Mouse (Mus musculus): ENCODE results near the gene Zfp169.
"Not testable (repeated sequence)": the region's sequence is repeated elsewhere in the genome, so short reads cannot be mapped to it uniquely, and the experiment has no call there.

The Zfp169 gene

GRCm38 (mm10) chr13:48513003-48513929 lies at the start of gene Zfp169, which contains the start of gene A830005F24Rik:
Gene Zfp169, minus strand, starts transcription at chr13:48513451.
Gene A830005F24Rik, plus strand, starts transcription at chr13:48513570.
- DNase-seq = peak; percentile 92

- DNase-seq = no peak
Measured at GRCm38 (mm10) chr13:48562336-48562735, 49.1 kb upstream of the Zfp169 start.

GRCm38 (mm10) chr13:48561481-48561880 lies 48.2 kb upstream of the Zfp169 start:
- DNase-seq = no peak

GRCm38 (mm10) chr13:48555976-48556375 lies 42.7 kb upstream of the Zfp169 start:
- DNase-seq = no peak

GRCm38 (mm10) chr13:48554552-48554951 lies 41.3 kb upstream of the Zfp169 start:
- no peak for DNase-seq

- DNase-seq = peak; percentile 39
Measured at GRCm38 (mm10) chr13:48553511-48553910, 40.3 kb upstream of the Zfp169 start.

- DNase-seq = no peak
Measured at GRCm38 (mm10) chr13:48552181-48553090, 39.2 kb upstream of the Zfp169 start.

- no peak for DNase-seq
Measured at GRCm38 (mm10) chr13:48548296-48548695, 35.0 kb upstream of the Zfp169 start.

GRCm38 (mm10) chr13:48547623-48548022 lies 34.4 kb upstream of the Zfp169 start:
- DNase-seq = no peak

- peak; percentile 99 for DNase-seq
Measured at GRCm38 (mm10) chr13:48546330-48546917, 33.2 kb upstream of the Zfp169 start.

- peak; percentile 99 for DNase-seq
Measured at GRCm38 (mm10) chr13:48545476-48546281, 32.4 kb upstream of the Zfp169 start.

GRCm38 (mm10) chr13:48544867-48545266 lies 31.6 kb upstream of the Zfp169 start:
- no peak for DNase-seq

GRCm38 (mm10) chr13:48544391-48544790 lies 31.1 kb upstream of the Zfp169 start:
- DNase-seq = no peak

- no peak for DNase-seq
Measured at GRCm38 (mm10) chr13:48540488-48540887, 27.2 kb upstream of the Zfp169 start.

- no peak for DNase-seq
Measured at GRCm38 (mm10) chr13:48533441-48533840, 20.2 kb upstream of the Zfp169 start.

GRCm38 (mm10) chr13:48531448-48531847 lies 18.2 kb upstream of the Zfp169 start:
- DNase-seq = no peak

- no peak for DNase-seq
Measured at GRCm38 (mm10) chr13:48530685-48531084, 17.4 kb upstream of the Zfp169 start.

GRCm38 (mm10) chr13:48529028-48529427 lies 15.8 kb upstream of the Zfp169 start:
- no peak for DNase-seq

GRCm38 (mm10) chr13:48528123-48528871 lies 15.0 kb upstream of the Zfp169 start:
- DNase-seq = peak; percentile 89

GRCm38 (mm10) chr13:48525745-48526144 lies 12.5 kb upstream of the Zfp169 start:
- no peak for DNase-seq

GRCm38 (mm10) chr13:48519122-48519521 lies 5.9 kb upstream of the Zfp169 start:
- DNase-seq = not testable (repeated sequence)
